Mouse (Mus musculus) heart, embryonic 11.5 days (tissue): ENCODE measurements around the gene Igf1r. TPM values are rescaled to one million over a fixed set of nuclear protein-coding genes. Genes with fewer than 3 reads are reported as not detected.
A peak's percentile ranks its signal among the peaks of the same experiment; 100 is the strongest.

Source experiments
- ATAC-seq: fragments of 200-750 bp; cut with Nextera tagmentation; replicated peaks from 2 replicates; pipeline ENCODE4 v1.8.0; 2017; ENCODE audit warnings: moderate library complexity; ENCODE audit not compliant: insufficient number of reproducible peaks, low FRiP score, low TSS enrichment
- H3K27ac ChIP-seq: fragments of 300-500 bp; sonication (generic); 2 replicates; pipeline ENCODE4 v1.5.1; 2014; ENCODE audit warnings: mild to moderate bottlenecking, low read depth, low read length
- H3K27me3 ChIP-seq: fragments of 300-500 bp; sonication (generic); 2 replicates; pipeline ENCODE4 v1.6.1; 2014; ENCODE audit warnings: mild to moderate bottlenecking, low read length, mixed read lengths; ENCODE audit not compliant: control insufficient read depth, insufficient read depth
- H3K36me3 ChIP-seq: fragments of 300-500 bp; sonication (generic); 2 replicates; pipeline ENCODE4 v1.6.1; 2014; ENCODE audit warnings: mild to moderate bottlenecking, low read length, moderate library complexity, mixed read lengths; ENCODE audit not compliant: control insufficient read depth, insufficient read depth
- H3K4me1 ChIP-seq: fragments of 300-500 bp; sonication (generic); 2 replicates; pipeline ENCODE4 v1.6.1; 2014; ENCODE audit warnings: low read length; ENCODE audit not compliant: control insufficient read depth, insufficient read depth
- H3K4me2 ChIP-seq: fragments of 300-500 bp; sonication (generic); 2 replicates; pipeline ENCODE4 v1.6.1; 2014; ENCODE audit warnings: mild to moderate bottlenecking, moderate library complexity
- H3K4me3 ChIP-seq: fragments of 300-500 bp; sonication (generic); 2 replicates; pipeline ENCODE4 v1.5.1; 2014; ENCODE audit warnings: low read depth, low read length
- H3K9ac ChIP-seq: fragments of 300-500 bp; sonication (generic); 2 replicates; pipeline ENCODE4 v1.6.1; 2014; ENCODE audit warnings: mild to moderate bottlenecking, low read depth, low read length, moderate library complexity
- H3K9me3 ChIP-seq: fragments of 300-500 bp; sonication (generic); replicated peaks from 2 replicates; pipeline ENCODE4 v1.6.1; 2016; ENCODE audit warnings: low read length; ENCODE audit not compliant: control insufficient read depth
- WGBS: fragments of 180-500 bp; shearing (Covaris S2); extraction: QIAGEN DNeasy Blood & Tissue Kit; methylation state at CpG from one replicate; pipeline ENCODE4 v1.1.7; 2014; ENCODE audit not compliant: insufficient replicate concordance; 5-methylcytosine and 5-hydroxymethylcytosine counted together
- polyA plus RNA-seq: library from polyadenylated mRNA; unstranded; fragments of >200 nt; fragmentation: Nextera tagmentation; extraction: Ambion mirVana; gene quantifications from 2 replicates; pipeline ENCODE4 v1.2.1, GENCODE M21; 2014

The Igf1r gene
- polyA plus RNA-seq, 1 experiment from 2014 or later, result 19.3 TPM

DNA sequence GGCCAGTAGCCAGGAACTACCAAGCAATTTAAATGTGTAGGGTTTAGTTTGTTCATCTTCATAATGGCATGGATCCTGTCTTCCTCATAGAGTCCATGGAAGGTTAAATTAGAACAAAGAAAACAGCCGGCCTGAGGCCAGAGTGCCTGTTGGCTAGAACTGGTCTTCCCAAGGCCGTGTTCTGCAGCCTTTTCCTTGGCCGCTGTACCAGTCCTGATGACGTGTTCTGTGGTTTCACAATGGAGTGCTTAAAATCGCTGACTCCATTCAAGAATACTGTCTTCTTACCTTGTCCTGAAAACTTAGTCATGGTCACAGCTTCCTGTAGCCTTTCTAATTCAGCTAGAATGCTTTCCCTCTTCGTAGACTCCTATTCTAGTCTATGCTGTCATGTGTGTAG lies 53.9 kb downstream of the Igf1r start:
- no peak for ATAC-seq
- H3K4me2 ChIP-seq, result 0 out of 2 replicates have a peak overlapping the region, but pooled peaks have one; percentile 22
- H3K9ac ChIP-seq, result no peak overlapping the region
- 72% methylated on average over 6 of the region's 6 CpGs for WGBS
- H3K36me3 ChIP-seq, result peaks cover 15% of the 10 kb centered on the region
- H3K4me1 ChIP-seq, result peaks cover 37% of the 10 kb centered on the region
- no peaks in the 10 kb centered on the region for H3K9me3 ChIP-seq
- H3K4me3 ChIP-seq, result no peak overlapping the region
- H3K27me3 ChIP-seq, result no peaks in the 10 kb centered on the region
- peak overlapping the region; percentile 22; the same call in 1 of the 2 replicates for H3K27ac ChIP-seq

DNA sequence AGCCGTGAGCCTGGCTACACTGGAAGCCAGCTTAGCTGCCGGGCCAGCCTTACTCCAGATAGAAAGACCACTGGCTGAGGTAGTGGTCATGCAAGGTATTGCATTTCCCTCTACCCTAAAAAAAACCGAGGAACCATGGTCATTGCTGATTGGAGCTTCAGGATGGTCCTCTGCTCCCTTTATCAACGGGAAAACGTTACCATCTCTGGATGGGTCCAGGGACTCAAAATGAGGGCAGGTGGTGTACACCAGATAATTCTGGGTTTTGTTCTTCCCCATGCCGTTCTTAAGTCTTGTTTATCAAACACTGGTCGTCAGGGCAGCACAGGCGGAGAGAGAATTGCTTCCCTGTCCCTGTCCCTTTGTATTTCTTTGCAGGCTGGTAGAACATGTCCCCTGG lies 57.0 kb downstream of the Igf1r start:
- Histone ChIP-seq H3K27ac (peak overlapping the region; percentile 92), H3K4me2 (peak overlapping the region; percentile 24), H3K4me1 (peaks cover 60% of the 10 kb centered on the region), H3K9me3 (no peaks in the 10 kb centered on the region), H3K36me3 (peaks cover 4% of the 10 kb centered on the region; the same call in 1 of the 2 replicates), H3K4me3 (no peak overlapping the region), H3K9ac (no peak overlapping the region), H3K27me3 (no peaks in the 10 kb centered on the region)
- 48% methylated on average over 8 of the region's 8 CpGs for WGBS
- no peak for ATAC-seq

DNA sequence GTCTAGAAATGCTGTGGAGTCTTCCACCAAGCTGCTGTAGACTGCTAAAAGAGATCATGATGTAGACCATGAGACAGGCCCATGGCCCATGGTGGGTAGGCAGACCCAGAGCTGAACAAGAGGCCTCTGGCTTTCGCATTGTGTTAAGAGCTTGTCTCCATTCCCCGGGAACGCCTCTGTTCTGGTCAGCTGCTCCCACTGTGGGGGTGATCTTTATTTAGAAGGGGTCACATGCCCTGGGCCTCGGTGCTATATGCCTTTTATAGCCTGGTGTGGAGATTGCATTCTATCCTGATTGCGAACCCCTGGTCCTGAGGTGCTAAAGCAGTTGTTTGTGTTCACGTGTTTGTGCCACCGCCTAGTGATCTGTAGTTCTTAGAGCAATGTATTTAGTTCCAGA lies 57.5 kb downstream of the Igf1r start:
- Histone ChIP-seq H3K27me3 (no peaks in the 10 kb centered on the region), H3K9ac (no peak overlapping the region), H3K4me2 (peak overlapping the region; percentile 24), H3K9me3 (no peaks in the 10 kb centered on the region), H3K4me1 (peaks cover 60% of the 10 kb centered on the region), H3K4me3 (no peak overlapping the region), H3K27ac (peak overlapping the region; percentile 92), H3K36me3 (peaks cover 4% of the 10 kb centered on the region; the same call in 1 of the 2 replicates)
- 46% methylated on average over 7 of the region's 7 CpGs for WGBS
- peak; percentile 56; the same call in 1 of the 2 replicates for ATAC-seq

DNA sequence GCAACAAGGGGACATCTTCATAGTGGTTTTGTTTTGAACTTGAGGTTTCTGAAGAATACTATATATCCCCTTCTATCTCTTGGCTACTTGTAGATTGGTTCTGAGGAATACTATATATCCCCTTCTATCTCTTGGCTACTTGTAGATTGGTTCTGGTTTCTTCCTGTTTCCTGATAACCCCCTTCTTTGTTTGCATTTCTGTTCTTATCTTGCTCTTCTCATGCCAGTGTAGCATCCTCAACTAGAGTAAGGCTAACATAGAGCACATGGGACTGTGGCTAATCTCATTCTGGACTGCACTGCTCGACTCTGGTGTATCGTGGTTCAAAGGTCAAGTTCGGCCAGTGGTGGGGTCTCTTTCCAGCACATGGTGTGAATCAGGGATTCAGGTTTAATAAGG lies 58.2 kb downstream of the Igf1r start:
- Histone ChIP-seq H3K4me3 (no peak overlapping the region), H3K27me3 (no peaks in the 10 kb centered on the region), H3K27ac (peak overlapping the region; percentile 92), H3K4me1 (peaks cover 60% of the 10 kb centered on the region), H3K36me3 (peaks cover 6% of the 10 kb centered on the region), H3K9me3 (no peaks in the 10 kb centered on the region; the same call in 1 of the 2 replicates), H3K4me2 (no peak overlapping the region), H3K9ac (0 out of 2 replicates have a peak overlapping the region, but pooled peaks have one; percentile 1)
- ATAC-seq, result no peak; the same call in 1 of the 2 replicates
- whole genome bisulfite sequencing, result 35% methylated on average over 3 of the region's 3 CpGs

DNA sequence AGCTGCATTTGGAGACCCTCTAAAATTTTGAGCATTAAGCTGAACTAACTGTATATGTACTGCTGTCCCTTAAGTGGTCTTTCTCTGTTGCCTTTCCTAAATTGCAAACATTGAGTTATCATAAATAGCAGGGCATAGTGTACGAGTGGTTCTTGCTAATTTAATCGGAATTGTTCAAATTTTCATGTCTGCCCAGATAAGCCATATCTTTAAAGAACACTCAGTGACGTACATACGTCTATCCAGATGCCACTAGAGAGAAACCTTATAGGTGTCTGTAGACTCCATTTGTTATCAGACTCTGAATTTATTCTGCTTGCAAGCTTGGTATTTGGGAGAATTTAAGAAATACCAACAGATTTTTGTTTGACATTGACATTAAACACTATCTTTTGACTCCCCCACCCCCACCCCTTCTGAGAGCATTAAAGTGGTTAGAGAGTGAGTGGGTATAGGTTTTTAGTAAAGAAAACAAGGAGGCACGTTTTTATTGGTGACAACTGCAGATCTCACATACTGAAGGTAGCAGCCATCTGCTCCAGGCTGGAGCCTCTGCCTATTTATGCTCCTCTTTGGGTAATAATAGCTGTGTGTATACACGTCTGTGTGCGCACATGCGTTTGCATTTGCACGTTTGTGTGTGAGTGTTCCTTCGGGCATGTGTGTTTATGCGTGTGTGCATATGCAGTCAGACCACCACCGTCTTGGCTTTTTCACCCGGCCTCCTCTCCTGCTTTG lies 58.9 kb downstream of the Igf1r start:
- Histone ChIP-seq H3K36me3 (peaks cover 10% of the 10 kb centered on the region), H3K9ac (no peak overlapping the region; the same call in 1 of the 2 replicates), H3K9me3 (peaks cover 3% of the 10 kb centered on the region; the same call in 1 of the 2 replicates), H3K27me3 (no peaks in the 10 kb centered on the region), H3K27ac (peak overlapping the region; percentile 92), H3K4me3 (no peak overlapping the region), H3K4me1 (peaks cover 54% of the 10 kb centered on the region), H3K4me2 (no peak overlapping the region; the same call in 1 of the 2 replicates)
- ATAC-seq, result no peak
- WGBS, result 58% methylated on average over 13 of the region's 13 CpGs

DNA sequence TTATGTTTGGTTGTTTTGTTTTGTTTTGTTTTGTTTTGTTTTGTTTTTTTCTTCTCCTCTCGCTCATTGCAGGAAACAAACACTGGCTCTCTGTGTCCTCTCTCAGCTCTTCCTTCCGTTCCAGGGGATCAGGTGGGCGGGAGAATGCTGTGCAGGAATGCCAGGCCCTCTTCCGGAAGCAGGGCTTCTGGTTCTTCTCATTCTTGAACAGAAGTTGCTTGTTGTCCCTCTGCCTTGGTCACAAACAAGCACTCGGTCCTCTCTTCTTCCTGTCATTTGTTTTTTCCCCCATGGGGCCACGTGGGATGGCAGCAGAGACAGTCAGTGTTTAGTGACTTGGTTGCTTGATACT lies 59.5 kb downstream of the Igf1r start:
- peak overlapping the region; percentile 39 for H3K9ac ChIP-seq
- peaks cover 53% of the 10 kb centered on the region for H3K4me1 ChIP-seq
- peaks cover 10% of the 10 kb centered on the region for H3K36me3 ChIP-seq
- H3K4me2 ChIP-seq, result peak overlapping the region; percentile 11; the same call in 1 of the 2 replicates
- no peak for ATAC-seq
- no peak overlapping the region for H3K4me3 ChIP-seq
- peak overlapping the region; percentile 64 for H3K27ac ChIP-seq
- H3K9me3 ChIP-seq, result peaks cover 3% of the 10 kb centered on the region; the same call in 1 of the 2 replicates
- H3K27me3 ChIP-seq, result no peaks in the 10 kb centered on the region
- WGBS, result 23% methylated on average over 6 of the region's 6 CpGs

DNA sequence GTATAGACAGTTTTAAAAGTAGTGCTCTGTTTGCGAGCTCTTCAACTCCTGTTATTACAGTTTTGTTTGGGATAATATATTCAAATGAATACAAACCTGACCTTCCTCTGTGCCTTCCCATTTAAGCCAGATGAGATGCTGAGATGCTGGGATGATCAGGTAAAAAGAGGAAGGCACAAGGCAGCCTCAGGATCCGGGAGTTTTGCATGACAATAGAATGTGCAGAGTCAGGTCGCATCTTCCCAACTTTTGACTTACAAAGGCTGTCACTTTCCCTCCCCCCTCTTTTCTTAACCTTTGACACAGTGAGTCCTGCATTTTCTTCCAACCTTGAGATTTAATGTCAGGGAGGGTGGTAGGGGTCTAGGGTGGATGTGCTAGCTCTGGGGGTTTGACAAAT lies 61.9 kb downstream of the Igf1r start:
- ATAC-seq, result no peak
- H3K27me3 ChIP-seq, result no peaks in the 10 kb centered on the region
- H3K9ac ChIP-seq, result no peak overlapping the region
- WGBS, result 83% methylated on average over 3 of the region's 3 CpGs
- H3K4me3 ChIP-seq, result no peak overlapping the region
- H3K4me2 ChIP-seq, result no peak overlapping the region
- H3K4me1 ChIP-seq, result peaks cover 71% of the 10 kb centered on the region
- peaks cover 3% of the 10 kb centered on the region; the same call in 1 of the 2 replicates for H3K9me3 ChIP-seq
- peaks cover 6% of the 10 kb centered on the region for H3K36me3 ChIP-seq
- H3K27ac ChIP-seq, result no peak overlapping the region

DNA sequence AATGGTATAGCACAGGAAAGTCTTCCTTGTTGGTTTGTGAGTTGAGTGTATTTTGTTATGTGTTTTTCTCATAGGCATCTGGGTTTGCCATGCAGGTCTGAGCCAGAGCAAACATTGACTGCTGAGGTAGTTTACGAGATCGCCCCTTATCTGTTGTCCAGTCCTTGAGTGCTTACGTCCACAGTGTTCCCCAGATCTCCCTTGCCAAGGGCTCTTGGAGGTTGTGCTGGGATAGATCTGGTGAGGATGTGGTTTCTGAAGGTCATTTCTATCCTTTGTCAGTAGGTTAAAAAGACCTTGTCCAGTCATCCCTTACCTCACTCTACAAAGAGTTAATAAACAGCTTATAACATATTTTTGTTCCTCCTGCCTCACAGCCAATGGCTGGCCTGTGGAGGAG lies 62.8 kb downstream of the Igf1r start:
- no peak overlapping the region for H3K4me3 ChIP-seq
- no peak overlapping the region for H3K9ac ChIP-seq
- 73% methylated on average over 3 of the region's 3 CpGs for WGBS
- peaks cover 71% of the 10 kb centered on the region for H3K4me1 ChIP-seq
- no peak overlapping the region for H3K27ac ChIP-seq
- peaks cover 6% of the 10 kb centered on the region; the same call in 1 of the 2 replicates for H3K36me3 ChIP-seq
- H3K9me3 ChIP-seq, result peaks cover 3% of the 10 kb centered on the region; the same call in 1 of the 2 replicates
- H3K4me2 ChIP-seq, result no peak overlapping the region
- no peaks in the 10 kb centered on the region for H3K27me3 ChIP-seq
- no peak for ATAC-seq
